Mouse (Mus musculus): ENCODE measurements around the gene Dagla.

Dagla gene

DNA sequence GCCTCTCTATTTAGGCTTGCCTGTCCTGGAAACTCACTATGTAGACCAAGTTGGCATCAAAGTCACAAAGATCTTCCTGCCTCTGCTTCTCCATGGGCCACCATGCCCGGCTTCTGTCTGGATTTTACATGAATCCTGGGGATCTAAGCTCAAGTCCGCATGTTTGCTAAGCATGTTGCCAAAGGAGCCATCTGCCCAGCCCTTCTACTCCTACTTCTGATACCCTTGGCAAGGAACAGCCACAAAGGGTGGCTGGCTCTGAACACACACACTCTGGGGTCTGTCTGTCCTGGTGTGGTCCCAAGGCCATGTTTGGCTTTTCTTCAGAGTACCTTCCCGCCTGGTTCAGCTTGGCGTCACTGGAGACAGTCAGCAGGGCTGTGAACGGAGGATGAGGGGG, 2.7 kb upstream of the Dagla start:
- no peak for DNase-seq (ENCODE audit: low spot score)

DNA sequence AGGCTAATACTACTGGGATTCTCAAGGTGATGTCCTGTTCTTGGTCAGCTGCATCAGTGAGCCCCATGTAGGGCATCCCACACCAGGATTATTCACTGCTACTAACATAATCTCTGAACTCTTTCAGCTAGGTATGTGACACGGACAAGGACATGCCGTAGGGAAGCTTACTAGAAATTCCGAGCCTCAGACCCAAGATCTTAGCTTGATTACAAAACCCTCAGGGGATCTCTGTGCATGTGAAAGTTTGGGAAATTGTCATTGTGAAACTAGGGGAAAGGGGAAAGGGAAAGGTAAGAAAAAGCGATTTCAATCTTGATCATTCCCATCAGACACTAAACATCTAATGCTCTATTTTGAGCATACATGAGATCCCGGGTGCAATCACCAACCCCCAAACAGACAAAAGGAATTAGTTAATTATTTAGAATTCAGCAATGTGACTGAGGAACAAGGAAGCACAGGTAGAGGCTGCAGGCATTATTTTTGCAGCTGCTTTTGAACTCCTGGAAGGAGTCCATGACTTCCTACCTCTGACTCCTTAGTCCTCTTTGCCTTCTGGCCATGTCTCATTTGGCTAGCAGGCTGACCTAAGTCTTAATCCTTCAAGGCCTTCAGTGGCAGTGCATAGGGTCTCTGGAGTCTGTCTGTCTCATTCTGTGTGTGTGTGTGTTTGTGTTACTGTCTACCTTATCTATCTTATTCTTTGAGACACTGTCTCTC, 2.0 kb upstream of the Dagla start:
- no peak for DNase-seq (ENCODE audit: low spot score)

DNA sequence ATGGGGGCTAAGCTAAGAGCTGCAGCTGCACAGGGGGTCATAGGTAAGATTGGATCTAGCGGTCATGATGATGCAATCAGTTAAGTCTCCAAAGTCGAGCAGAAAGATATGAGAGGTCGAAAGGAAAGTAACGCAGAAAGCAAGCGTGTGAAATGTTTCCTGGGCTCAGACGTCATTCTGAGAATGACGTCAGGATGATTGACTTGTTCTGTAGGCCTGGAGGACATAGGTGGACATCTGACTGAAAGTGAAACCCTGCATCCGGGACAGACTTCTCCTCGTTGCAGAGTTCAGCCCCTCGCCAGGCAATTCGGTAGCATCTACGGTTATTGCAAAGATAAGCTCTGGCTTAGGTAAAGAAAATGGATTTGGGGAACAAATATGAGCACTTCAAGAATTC, 963 bp upstream of the Dagla start:
- no peak for DNase-seq (ENCODE audit: low spot score)

DNA sequence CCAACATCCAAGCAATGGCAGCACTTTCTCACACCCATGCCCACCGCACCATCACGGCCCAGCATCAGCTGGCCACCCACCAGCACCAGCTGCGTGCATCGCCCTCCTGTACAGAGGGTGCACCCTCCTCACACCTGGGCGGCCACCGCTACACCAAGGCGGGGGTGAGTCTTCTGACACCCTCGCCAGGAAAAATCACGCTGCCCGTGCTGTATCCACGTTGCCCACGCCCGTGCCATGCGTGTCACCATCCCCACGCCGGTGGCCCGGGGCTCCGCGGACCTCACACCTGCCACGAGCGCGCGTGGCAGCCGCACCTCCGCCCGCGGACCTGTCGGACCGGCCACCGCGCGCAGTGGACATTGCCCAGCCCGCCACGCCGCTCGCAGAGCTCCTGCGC, 282 bp downstream of the Dagla start:
- no peak for DNase-seq (ENCODE audit: low spot score)

DNA sequence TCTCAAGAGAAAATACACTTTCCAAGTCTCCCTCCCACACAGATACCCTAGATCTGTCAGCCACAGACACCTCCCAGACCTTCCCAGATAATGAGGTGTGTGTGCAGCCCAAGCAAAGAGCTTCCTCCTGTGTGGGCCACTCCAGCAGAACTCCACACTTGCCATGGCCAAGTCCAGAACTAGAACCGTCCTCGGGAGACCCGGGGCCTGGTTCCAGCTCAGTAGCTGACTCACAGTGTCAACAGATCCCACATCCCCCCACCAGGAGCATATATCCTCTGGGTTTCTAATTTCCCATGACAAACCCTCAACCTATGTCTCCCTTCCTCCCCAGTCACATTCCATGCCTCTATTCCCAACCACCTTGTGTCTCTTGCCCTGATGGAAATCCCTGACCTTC, 1.8 kb downstream of the Dagla start:
- no peak for DNase-seq (ENCODE audit: low spot score)

DNA sequence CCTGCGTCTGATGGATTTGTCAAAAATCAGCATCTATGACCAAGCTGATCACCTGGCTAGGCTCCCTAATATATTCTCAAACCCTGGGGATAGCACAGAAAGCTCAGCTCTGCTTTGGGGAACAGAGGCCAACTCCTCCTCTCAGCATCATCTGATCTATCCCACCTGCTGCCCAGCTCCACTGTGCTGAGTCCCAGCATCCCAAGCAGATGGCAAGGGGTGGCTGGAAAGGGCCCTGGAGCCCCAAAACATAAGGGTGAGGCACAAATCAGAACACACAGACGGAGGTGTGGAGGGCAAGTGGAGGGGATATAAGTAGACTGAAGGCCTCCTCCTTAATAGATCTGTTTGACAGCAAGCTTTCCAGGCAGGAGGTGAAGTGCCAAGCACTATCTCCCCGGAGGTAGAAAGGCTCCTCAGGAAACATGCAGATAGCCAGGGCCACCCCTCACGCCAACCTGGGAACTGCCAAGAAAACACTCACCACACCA, 2.8 kb downstream of the Dagla start:
- DNase-seq (ENCODE audit: low spot score) = no peak

DNA sequence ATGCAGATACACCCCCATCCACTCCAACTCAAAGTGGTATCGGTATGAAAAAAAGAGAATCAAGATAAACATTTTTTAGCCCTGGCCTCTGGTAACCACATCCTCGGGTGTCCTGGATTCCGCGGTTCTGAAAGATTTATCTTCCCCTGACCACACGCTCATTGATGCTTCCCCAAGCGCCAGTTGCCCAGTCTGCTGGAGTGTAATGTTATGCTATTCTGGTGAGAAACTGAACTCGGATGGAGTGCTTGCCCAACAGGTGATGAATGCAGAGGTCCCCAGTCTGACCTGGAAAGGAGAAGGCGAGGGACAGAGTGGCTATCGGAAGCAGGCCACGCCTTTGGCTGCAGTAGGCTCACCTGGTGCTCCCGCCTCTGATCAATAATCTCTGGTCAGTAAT, 3.4 kb downstream of the Dagla start:
- no peak for DNase-seq (ENCODE audit: low spot score)

DNA sequence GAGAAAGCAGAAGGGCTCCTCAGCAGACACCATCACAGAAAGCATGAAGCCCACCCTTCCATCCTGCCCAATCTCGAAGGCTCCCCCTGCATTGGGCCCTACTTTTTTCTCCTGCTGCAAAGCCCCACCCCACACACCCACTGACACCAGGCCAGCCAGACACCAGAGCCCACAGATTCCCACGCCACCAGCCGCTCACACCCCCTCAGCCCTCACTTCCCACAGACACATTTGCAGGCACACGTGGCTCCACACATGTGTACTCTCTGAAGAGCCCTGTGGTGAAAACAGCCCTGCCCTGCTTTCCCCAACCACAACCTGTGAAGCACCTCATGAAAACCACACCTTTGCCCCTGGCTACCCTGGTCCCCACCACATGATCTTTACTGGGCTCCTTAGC, 3.9 kb downstream of the Dagla start:
- DNase-seq (ENCODE audit: low spot score) = no peak

DNA sequence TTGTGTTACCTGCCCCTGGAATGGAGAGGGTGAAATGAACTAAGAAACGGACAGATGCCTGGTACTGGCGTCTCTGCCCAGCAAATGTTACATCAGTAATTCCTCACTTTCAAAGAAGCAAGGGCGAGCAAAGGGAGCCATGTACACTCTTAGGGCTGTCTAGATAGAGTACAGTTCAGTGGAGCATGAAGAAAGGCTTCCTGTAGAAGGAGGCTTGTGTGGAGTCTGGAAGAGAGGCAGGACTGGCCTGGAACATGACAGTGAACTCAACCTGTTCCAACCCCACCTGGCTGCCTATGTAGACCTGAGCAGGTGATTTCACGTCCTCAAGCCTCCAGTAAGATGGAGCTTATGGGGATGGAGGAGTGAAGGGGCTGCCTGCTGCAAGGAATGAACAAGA, 6.4 kb downstream of the Dagla start:
- DNase-seq (ENCODE audit: low spot score) = no peak

DNA sequence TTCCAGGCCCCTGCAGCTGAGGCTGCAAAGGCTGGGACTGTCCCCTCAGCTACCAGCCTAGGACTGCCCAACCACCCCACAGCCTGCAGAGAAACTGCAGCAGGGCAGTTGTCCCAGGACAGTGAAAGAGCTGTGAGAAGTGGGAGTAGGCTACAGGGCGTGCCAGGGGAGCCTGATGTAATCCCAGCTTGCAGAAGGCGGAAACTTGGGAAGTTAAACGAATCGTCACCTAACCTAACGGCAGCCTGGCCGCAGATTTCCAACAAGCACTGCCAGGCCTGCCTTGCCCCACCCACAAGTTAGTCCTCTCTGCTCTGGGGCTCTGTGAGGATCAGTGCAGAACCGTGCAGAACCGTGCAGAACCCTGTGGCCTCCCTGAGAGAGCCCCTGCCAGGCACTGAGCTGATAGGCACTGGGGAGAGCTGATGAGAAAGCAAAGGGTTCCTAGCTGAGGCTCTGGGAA, 7.6 kb downstream of the Dagla start:
- no peak for DNase-seq (ENCODE audit: low spot score)

DNA sequence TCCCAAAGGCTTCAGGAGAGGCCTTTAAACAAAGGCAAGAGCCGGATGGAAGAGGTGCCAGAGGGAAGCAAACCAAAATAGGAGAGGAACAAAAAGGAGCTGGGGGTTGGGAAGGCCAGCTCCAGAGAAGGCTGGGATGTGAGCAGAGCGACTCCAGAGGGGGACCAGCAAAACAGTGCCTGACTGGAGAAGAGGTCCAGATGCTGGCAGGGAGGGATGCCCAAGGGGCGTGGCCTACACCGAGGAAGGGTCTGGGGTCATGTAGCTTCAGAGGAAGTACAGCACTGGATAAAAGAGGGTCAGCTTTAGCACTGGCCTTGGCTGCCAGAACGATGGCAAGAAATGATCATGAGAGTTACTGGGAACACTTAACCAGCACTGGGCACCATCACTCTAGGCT, 8.4 kb downstream of the Dagla start:
- no peak for DNase-seq (ENCODE audit: low spot score)

DNA sequence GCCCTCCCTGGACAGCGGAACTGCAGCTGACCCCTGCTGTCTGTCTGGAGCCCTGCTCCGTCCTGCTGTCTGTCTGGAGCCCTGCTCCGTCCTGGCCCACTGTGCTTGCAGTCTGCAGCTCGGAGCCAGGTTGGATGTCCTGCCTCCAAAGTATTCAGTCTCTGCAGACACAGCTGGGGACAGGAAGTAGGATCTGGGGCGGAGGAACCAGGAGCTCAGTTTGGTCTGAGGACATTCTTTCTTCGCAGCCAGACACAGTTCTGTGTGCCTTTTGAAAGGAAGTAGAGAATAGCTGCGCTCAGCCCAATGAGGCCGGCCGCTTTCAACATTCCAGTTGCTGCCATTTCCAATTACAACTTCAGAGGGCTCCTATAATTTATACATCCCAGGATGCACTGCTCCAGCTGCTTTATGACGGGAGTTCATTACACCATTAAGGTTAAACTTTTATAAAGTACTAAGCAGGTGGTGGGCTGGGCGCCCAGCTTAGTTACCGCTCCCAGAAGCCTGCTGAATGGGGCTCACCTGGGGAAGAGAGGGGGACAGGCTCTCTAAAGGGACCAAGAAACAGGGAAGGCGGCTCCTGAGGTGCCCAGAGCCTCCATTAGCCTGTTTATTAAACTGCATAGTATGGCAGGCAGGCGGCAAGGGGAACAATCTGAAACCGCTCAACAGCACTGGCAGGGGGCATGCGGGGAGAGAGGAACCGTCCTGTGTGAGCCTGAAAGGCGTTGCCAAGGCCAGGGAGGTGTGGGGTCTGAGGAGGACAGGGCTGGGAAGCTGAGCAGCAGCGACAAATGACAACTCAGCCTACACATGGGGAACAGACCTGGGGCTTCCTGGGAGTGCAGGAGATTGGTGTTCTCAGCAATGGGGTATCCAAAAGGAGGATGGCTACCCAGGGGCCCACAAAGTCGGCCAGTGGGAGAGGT, 9.8 kb downstream of the Dagla start:
- DNase-seq (ENCODE audit: low spot score) = no peak

DNA sequence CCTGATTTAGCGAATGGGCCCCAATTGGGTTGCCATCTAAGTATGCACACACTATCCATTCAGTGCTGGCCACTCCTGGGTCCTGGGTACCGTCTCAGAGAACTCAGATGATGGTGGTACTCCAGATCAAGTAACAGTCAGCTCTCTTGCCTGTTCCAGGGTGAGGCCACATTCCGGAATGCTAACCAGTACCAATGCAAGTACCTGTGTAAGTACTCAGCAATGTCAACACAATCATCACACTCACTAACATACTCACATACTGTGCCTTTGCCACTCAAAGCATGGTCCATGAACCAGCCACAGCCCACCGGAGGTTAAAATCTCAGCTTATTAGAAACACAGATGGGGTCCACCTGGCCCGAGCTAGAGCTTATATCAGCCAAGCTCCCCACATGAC, 10.7 kb downstream of the Dagla start:
- DNase-seq (ENCODE audit: low spot score) = no peak

DNA sequence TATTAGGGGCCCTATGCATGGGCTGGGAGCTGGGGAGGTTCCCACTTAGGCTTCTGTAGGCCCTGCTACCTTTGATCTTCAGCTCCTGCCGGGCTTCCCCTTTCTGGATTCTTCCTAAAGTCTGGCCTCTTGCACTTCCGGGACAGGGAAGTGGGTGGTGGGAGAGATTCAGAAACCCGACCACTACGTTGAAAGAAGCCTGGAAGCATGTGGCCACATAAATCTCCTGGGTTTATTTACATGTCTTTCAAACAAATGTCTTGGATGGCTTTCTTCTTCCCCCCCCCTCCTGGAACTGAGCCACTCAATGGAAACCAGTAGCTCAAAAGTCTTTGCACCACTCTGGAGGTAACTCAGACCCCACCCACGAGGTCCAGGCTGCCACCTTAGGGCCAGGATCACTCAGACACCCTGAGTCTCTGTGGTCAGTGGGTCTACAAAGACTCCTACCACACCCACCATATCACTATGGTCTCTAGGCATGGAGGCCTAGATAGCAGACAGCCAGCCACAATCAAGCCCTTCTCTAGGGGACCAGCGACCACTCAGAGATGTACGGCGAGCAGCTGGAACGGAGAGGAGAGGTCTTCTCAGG, 12.7 kb downstream of the Dagla start:
- DNase-seq (ENCODE audit: low spot score) = no peak

DNA sequence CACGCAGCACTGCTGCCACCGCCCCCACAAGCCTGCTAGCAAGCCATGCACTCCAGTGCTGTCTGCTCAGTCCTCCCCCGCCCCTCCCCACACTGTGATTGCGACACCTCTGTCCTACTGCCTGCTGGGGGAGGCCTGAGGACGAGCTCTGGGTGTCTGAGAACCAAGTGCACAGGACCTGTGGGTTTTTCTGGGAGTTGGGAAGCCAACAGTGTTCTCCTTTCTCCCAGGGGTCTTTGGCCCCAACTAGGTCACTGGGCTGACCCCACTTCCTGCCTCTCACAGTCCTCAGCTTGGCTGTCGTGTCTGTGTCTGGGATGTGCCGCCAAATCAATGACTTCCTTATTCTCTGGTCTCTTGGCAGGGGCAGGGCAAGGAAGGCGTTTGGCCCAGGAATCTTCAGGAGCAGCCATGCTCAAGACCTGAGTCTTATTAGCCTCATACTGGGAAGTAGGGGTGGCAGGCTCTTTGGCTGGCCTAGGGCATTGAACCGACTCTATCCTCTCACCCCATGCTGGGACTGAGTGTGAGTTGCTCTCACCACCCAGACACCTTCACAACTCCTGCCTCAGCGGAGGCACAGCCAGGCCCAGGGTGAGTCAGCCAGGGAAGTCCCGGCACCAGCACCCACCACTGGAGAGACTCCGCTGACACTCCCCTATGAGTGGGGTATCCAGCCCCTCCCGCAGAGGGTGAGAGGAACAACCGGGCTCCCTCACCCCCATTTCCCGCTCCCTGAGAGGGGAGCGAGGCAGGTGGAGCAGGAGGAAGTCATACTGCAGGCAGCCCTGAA, 14.3 kb downstream of the Dagla start:
- no peak for DNase-seq (ENCODE audit: low spot score)

DNA sequence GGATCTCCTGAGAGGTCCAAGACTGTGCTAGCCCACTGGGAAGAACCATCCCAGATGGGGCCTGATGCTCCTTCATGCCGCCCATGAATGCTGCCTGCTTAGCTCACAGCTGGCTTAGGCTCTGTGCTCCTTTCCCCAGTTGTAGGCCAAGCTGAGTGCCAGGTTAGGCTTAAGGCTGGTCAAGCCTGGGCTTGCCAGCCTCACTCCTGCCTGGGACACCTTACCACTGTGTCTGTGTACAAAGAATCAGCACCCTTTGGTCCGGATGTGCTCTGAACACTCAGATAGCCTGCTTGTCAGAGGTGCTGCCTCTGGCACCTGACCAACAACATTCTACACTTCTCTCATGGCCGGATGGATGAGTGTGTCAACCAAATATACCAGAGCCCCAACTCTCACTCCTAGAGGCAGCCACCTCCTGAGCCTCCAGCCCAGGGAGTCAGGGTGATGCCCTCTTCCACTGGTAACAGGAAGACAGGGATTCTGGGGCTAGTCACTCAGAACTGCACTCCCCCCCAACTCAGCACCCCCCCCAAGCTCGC, 15.0 kb downstream of the Dagla start:
- no peak for DNase-seq (ENCODE audit: low spot score)

DNA sequence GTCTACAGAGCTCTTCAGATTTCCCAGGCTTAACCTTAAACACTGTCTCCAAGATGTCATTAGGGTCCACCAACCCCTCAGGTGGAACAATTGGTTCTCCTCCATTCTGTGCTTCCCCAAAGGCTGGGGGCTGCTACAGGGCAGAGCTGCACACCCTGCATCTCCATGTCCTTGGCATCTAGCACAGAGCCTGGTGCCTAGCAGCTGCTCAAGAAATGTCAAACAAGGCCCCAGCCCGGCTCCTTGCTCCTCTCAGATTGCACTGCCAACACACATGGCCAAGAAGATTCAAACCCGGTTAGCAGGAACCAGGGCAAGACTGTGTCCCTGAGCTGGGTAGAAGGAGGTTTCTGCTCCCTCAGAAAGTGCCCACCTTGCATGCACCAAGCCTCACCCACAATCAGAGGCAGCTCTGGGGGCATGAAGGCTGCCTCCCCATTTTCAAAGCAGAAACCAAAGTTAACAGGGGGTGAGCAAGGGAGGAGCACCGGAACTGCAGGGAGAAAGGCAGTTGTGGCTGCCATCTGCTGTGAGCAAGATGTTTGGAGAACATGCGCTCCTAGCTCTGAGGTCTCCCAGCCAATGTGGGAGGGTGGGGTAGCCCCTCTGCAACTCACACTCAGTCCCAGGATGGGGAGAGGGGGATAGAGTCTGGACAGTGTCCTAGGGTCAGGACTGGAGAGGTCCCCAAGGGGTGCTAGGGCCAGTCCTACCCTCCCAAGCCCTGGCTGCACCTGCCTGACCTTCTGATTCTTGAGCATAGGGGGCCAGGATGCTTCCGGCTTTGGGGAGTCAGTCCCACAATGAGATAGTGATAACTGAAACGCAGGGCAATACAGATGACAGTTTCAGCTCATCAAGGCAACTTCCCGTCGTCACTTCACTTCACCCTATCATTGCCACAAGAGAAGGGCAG, 16.3 kb downstream of the Dagla start:
- DNase-seq (ENCODE audit: low spot score) = no peak

DNA sequence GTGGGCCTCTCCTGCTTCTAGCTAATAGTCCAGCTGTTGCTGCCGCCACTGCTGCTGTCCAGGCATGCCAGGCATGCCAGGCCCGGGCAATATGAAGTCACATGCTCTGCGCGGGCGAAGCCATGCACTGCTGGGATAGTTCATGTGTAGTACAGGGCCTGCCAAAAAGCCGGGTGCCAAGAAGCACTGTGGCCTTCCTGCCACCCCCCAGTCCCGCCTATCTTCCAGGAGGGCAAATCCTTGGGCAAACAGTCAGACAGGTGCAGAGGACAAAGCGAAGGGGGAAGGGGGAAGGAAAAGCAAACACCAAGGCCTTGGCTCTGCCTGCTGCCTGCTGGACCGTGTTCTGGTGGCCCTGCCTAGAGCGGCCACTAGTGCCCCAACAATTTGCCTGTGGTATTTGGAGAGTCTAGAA, 18.2 kb downstream of the Dagla start:
- DNase-seq (ENCODE audit: low spot score) = no peak

DNA sequence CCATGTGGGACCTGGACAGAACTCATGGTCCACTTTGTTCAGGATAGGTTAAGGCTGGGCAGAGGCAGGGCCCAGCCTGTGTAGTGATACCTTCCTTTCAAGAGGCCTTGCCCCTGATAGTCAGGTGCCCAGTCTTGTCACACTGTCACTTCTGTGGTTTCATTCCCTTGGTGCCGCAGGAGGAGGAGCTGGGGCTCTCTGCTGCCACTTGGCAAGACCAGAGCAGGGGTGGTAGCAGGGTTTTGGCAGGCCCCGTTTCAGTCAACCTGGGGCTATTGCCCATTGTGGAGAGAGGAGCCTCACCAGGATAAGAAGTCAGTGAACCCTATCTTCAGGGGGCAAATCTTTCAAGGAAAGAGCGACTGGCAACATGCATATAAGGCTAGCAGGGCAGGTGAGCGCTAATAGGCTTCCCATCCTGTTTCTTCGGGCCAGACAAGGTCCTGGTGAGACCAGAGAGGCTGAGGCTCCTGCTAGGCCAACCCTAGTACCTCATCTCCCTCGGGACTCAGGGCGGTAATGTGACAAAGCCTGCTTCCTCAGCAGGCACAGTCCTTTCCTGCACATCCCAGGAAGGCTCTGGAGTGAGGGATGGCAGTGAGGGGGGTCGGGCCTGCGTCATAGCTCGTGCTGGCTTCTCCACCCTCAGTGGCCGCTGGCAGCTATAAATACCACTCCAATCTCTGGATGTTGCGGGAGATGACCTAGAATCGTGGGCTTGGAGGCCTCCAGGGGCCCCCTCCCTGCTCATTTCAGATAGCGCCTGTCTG, 23.7 kb downstream of the Dagla start:
- no peak for DNase-seq (ENCODE audit: low spot score)

DNA sequence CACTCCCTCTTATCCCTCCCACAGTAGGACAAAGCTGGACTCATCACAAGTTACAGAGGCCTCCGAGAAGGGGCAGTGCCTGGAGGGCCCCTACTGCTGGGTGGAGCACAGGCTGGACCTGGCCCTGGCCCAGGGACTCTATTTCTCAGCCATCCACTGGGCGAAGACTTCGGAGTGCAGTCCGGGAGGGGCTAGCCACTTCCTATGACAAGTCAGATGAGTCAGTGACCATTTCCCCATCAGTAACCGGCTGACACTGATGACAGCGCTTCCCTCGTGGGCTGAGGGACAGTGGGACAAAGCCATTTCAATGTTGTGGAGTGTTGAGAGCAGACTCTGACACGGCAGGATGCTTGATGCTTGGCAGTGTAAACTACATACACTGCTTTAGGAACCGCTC, 25.0 kb downstream of the Dagla start:
- no peak for DNase-seq (ENCODE audit: low spot score)

All from ovary, postnatal 10 days (tissue).